Mouse (Mus musculus) embryonic facial prominence, embryonic 13.5 days (tissue): ENCODE measurements around the gene Arhgap8. TPM values are rescaled to one million over a fixed set of nuclear protein-coding genes. Genes with fewer than 3 reads are reported as not detected.
"Not testable (repeated sequence)": the region's sequence is repeated elsewhere in the genome, so short reads cannot be mapped to it uniquely, and the experiment has no call there.

Experiments
- ATAC-seq: fragments of 200-750 bp; cut with Nextera tagmentation; 2 replicates; pipeline ENCODE4 v1.8.0; 2017; ENCODE audit warnings: low read depth; ENCODE audit not compliant: insufficient number of reproducible peaks, insufficient read depth, low FRiP score, low TSS enrichment
- H3K27ac ChIP-seq: fragments of 300-500 bp; sonication (generic); 2 replicates; pipeline ENCODE4 v1.5.1; 2015; ENCODE audit warnings: moderate library complexity, mild to moderate bottlenecking, inconsistent platforms
- H3K27me3 ChIP-seq: fragments of 300-500 bp; sonication (generic); 2 replicates; pipeline ENCODE4 v1.6.1; 2015; ENCODE audit warnings: mild to moderate bottlenecking, inconsistent platforms
- H3K36me3 ChIP-seq: fragments of 300-500 bp; sonication (generic); 2 replicates; pipeline ENCODE4 v1.6.1; 2015; ENCODE audit warnings: mild to moderate bottlenecking, inconsistent platforms
- H3K4me1 ChIP-seq: fragments of 300-500 bp; sonication (generic); 2 replicates; pipeline ENCODE4 v1.6.1; 2015; ENCODE audit warnings: inconsistent platforms
- H3K4me2 ChIP-seq: fragments of 300-500 bp; sonication (generic); 2 replicates; pipeline ENCODE4 v1.6.1; 2015; ENCODE audit warnings: moderate library complexity, mild to moderate bottlenecking, inconsistent platforms
- H3K4me3 ChIP-seq: fragments of 300-500 bp; sonication (generic); 2 replicates; pipeline ENCODE4 v1.5.1; 2015; ENCODE audit warnings: mild to moderate bottlenecking, inconsistent platforms
- H3K9ac ChIP-seq: fragments of 300-500 bp; sonication (generic); 2 replicates; pipeline ENCODE4 v1.6.1; 2015; ENCODE audit warnings: mild to moderate bottlenecking, inconsistent platforms
- H3K9me3 ChIP-seq: fragments of 300-500 bp; sonication (generic); 2 replicates; pipeline ENCODE4 v1.6.1; 2016; ENCODE audit warnings: inconsistent platforms
- WGBS: fragments of 180-500 bp; shearing (Covaris S2); methylation state at CpG from one replicate; pipeline ENCODE4 v1.1.7; 2015; ENCODE audit warnings: mixed read lengths; 5-methylcytosine and 5-hydroxymethylcytosine counted together
- polyA plus RNA-seq: library from polyadenylated mRNA; unstranded; fragments of >200 nt; fragmentation: Nextera tagmentation; extraction: Ambion mirVana; gene quantifications from 2 replicates; pipeline ENCODE4 v1.2.1, GENCODE M21; 2015

Gene Arhgap8
- polyA plus RNA-seq, 1 experiment from 2014 or later = 3.9 TPM

GRCm38 (mm10) chr15:84718785-84719184, 1.1 kb upstream of the Arhgap8 start:
- Histone ChIP-seq H3K36me3 (no peaks in the 10 kb centered on the region), H3K4me3 (no peak overlapping the region), H3K9ac (no peak overlapping the region), H3K9me3 (no peaks in the 10 kb centered on the region), H3K27me3 (peaks cover 20% of the 10 kb centered on the region), H3K27ac (no peak overlapping the region), H3K4me1 (peaks cover 32% of the 10 kb centered on the region), H3K4me2 (no peak overlapping the region)
- ATAC-seq = no peak
- WGBS = 50% methylated on average over 3 of the region's 3 CpGs

- Histone ChIP-seq H3K27me3 (peaks cover 20% of the 10 kb centered on the region), H3K4me1 (peaks cover 19% of the 10 kb centered on the region), H3K4me2 (peak overlapping the region; percentile 83), H3K9me3 (no peaks in the 10 kb centered on the region), H3K4me3 (peak overlapping the region; percentile 43), H3K36me3 (no peaks in the 10 kb centered on the region), H3K27ac (peak overlapping the region; percentile 44; the same call in 1 of the 2 replicates), H3K9ac (peak overlapping the region; percentile 64)
- peak; percentile 13; the same call in 1 of the 2 replicates for ATAC-seq
- 5% methylated on average over 33 of the region's 33 CpGs for WGBS
These were observed 696 bp downstream of the Arhgap8 start for GRCm38 (mm10) chr15:84720291-84721204.

GRCm38 (mm10) chr15:84723656-84724055, 3.8 kb downstream of the Arhgap8 start:
- not testable (repeated sequence) for H3K4me2 ChIP-seq, H3K4me3 ChIP-seq, H3K9me3 ChIP-seq, H3K9ac ChIP-seq, H3K27ac ChIP-seq, H3K36me3 ChIP-seq, ATAC-seq
- Histone ChIP-seq H3K4me1 (peaks cover 32% of the 10 kb centered on the region), H3K27me3 (peaks cover 16% of the 10 kb centered on the region)
- 100% methylated on average over 1 of the region's 1 CpGs for WGBS

- Histone ChIP-seq H3K9ac (no peak overlapping the region), H3K27ac (no peak overlapping the region), H3K4me3 (no peak overlapping the region), H3K4me1 (peaks cover 32% of the 10 kb centered on the region), H3K4me2 (no peak overlapping the region), H3K9me3 (no peaks in the 10 kb centered on the region), H3K36me3 (no peaks in the 10 kb centered on the region), H3K27me3 (peaks cover 12% of the 10 kb centered on the region)
- WGBS = 58% methylated on average over 4 of the region's 4 CpGs
- ATAC-seq = no peak
These were observed 4.3 kb downstream of the Arhgap8 start for GRCm38 (mm10) chr15:84724199-84724598.

- ATAC-seq = no peak
- peaks cover 20% of the 10 kb centered on the region for H3K4me1 ChIP-seq
- H3K27me3 ChIP-seq = no peaks in the 10 kb centered on the region
- WGBS = 79% methylated on average over 6 of the region's 6 CpGs
- no peaks in the 10 kb centered on the region for H3K36me3 ChIP-seq
- no peaks in the 10 kb centered on the region for H3K9me3 ChIP-seq
- no peak overlapping the region for H3K27ac ChIP-seq
- H3K9ac ChIP-seq = no peak overlapping the region
- H3K4me2 ChIP-seq = no peak overlapping the region
- H3K4me3 ChIP-seq = no peak overlapping the region
These were observed 9.8 kb downstream of the Arhgap8 start for GRCm38 (mm10) chr15:84729685-84730084.

- H3K27me3 ChIP-seq = no peaks in the 10 kb centered on the region
- no peaks in the 10 kb centered on the region for H3K9me3 ChIP-seq
- no peak for ATAC-seq
- H3K4me3 ChIP-seq = no peak overlapping the region
- no peaks in the 10 kb centered on the region for H3K36me3 ChIP-seq
- peaks cover 20% of the 10 kb centered on the region for H3K4me1 ChIP-seq
- no peak overlapping the region for H3K4me2 ChIP-seq
- H3K9ac ChIP-seq = no peak overlapping the region
- H3K27ac ChIP-seq = no peak overlapping the region
- WGBS = 81% methylated on average over 1 of the region's 1 CpGs
These were observed 11.0 kb downstream of the Arhgap8 start for GRCm38 (mm10) chr15:84730893-84731292.

GRCm38 (mm10) chr15:84731676-84732424, 12.0 kb downstream of the Arhgap8 start:
- peaks cover 28% of the 10 kb centered on the region for H3K4me1 ChIP-seq
- H3K27me3 ChIP-seq = no peaks in the 10 kb centered on the region
- no peak overlapping the region for H3K27ac ChIP-seq
- H3K4me2 ChIP-seq = no peak overlapping the region
- 53% methylated on average over 18 of the region's 18 CpGs for WGBS
- no peak overlapping the region for H3K4me3 ChIP-seq
- ATAC-seq = no peak
- H3K36me3 ChIP-seq = no peaks in the 10 kb centered on the region
- 0 out of 2 replicates have a peak overlapping the region, but pooled peaks have one; percentile 7 for H3K9ac ChIP-seq
- H3K9me3 ChIP-seq = no peaks in the 10 kb centered on the region

- H3K27ac ChIP-seq = no peak overlapping the region
- peaks cover 27% of the 10 kb centered on the region for H3K4me1 ChIP-seq
- no peaks in the 10 kb centered on the region for H3K9me3 ChIP-seq
- ATAC-seq = no peak
- H3K9ac ChIP-seq = no peak overlapping the region
- H3K27me3 ChIP-seq = no peaks in the 10 kb centered on the region
- no peaks in the 10 kb centered on the region for H3K36me3 ChIP-seq
- H3K4me2 ChIP-seq = no peak overlapping the region
- H3K4me3 ChIP-seq = no peak overlapping the region
- 64% methylated on average over 4 of the region's 4 CpGs for WGBS
These were observed 12.5 kb downstream of the Arhgap8 start for GRCm38 (mm10) chr15:84732425-84732749.

GRCm38 (mm10) chr15:84736346-84736993, 16.6 kb downstream of the Arhgap8 start:
- ATAC-seq = no peak
- 44% methylated on average over 11 of the region's 11 CpGs for WGBS
- H3K4me2 ChIP-seq = peak overlapping the region; percentile 27; the same call in 1 of the 2 replicates
- no peak overlapping the region for H3K4me3 ChIP-seq
- peaks cover 15% of the 10 kb centered on the region for H3K4me1 ChIP-seq
- H3K27me3 ChIP-seq = no peaks in the 10 kb centered on the region
- H3K9ac ChIP-seq = no peak overlapping the region
- no peaks in the 10 kb centered on the region for H3K9me3 ChIP-seq
- H3K36me3 ChIP-seq = no peaks in the 10 kb centered on the region
- H3K27ac ChIP-seq = peak overlapping the region; percentile 19; the same call in 1 of the 2 replicates

GRCm38 (mm10) chr15:84736994-84737346, 17.1 kb downstream of the Arhgap8 start:
- 48% methylated on average over 2 of the region's 4 CpGs for WGBS
- Histone ChIP-seq H3K4me2 (no peak overlapping the region), H3K9me3 (no peaks in the 10 kb centered on the region), H3K27ac (no peak overlapping the region), H3K4me3 (no peak overlapping the region), H3K4me1 (peaks cover 11% of the 10 kb centered on the region), H3K27me3 (no peaks in the 10 kb centered on the region), H3K36me3 (no peaks in the 10 kb centered on the region), H3K9ac (no peak overlapping the region)
- ATAC-seq = no peak

GRCm38 (mm10) chr15:84738246-84738645, 18.4 kb downstream of the Arhgap8 start:
- H3K4me3 ChIP-seq = no peak overlapping the region
- H3K4me2 ChIP-seq = no peak overlapping the region
- no peaks in the 10 kb centered on the region for H3K27me3 ChIP-seq
- H3K4me1 ChIP-seq = peaks cover 8% of the 10 kb centered on the region
- no peaks in the 10 kb centered on the region for H3K36me3 ChIP-seq
- no peak overlapping the region for H3K27ac ChIP-seq
- no peak overlapping the region for H3K9ac ChIP-seq
- 89% methylated on average over 7 of the region's 7 CpGs for WGBS
- no peaks in the 10 kb centered on the region for H3K9me3 ChIP-seq
- ATAC-seq = no peak
